8 mouse cellular contexts compared by ENCODE assay signal in genomic region chr11:70647716-70648420, GRCm38 (mm10). TPM values are rescaled to one million over a fixed set of nuclear protein-coding genes. Genes with fewer than 3 reads are reported as not detected.
DNase-seq lines count a peak whose midpoint lies in the region; ATAC-seq and TF ChIP-seq lines count a peak whose summit lies in the region.

No protein-coding gene starts in this region.

- peak overlapping the region; percentile 94 for H3K4me2 ChIP-seq in forebrain, embryonic 16.5 days (ENCODE audit: low read length)
- H3K4me2 ChIP-seq in kidney, postnatal 0 days (ENCODE audit: low read length): peak overlapping the region; percentile 99

- DNase-seq in left cerebral cortex, adult 2 months (ENCODE audit: extremely low spot score in 1 of 2, low spot score in 2 of 2): no peak
- no peak for DNase-seq in left cerebral cortex, adult 9 months (ENCODE audit: low spot score in 2 of 2)
- peak; percentile 62 for DNase-seq in adrenal gland, postnatal 10 days
- no peak for DNase-seq in kidney, postnatal 0 days (ENCODE audit: low spot score)
- DNase-seq in midbrain, embryonic 10.5 days (ENCODE audit: low spot score): no peak
- DNase-seq in thymus, postnatal 14 days: peak; percentile 74
- no peak for DNase-seq in layer of hippocampus, postnatal 36 days

- H3K4me1 ChIP-seq in forebrain, embryonic 16.5 days (replicated peaks; ENCODE audit: control insufficient read depth, insufficient read depth, low read length): peaks cover 42% of the 10 kb centered on the region
- peaks cover 19% of the 10 kb centered on the region; the same call in 1 of the 2 replicates for H3K4me1 ChIP-seq in kidney, postnatal 0 days (replicated peaks; ENCODE audit: insufficient read depth, low read length)
- H3K4me1 ChIP-seq in midbrain, embryonic 10.5 days: peaks cover 52% of the 10 kb centered on the region

- H3K27ac ChIP-seq in left cerebral cortex, adult 2 months: peak overlapping the region; percentile 91
- H3K27ac ChIP-seq in forebrain, embryonic 16.5 days (ENCODE audit: low read length): peak overlapping the region; percentile 96
- H3K27ac ChIP-seq in kidney, postnatal 0 days: peak overlapping the region; percentile 90
- peak overlapping the region; percentile 95 for H3K27ac ChIP-seq in midbrain, embryonic 10.5 days (replicated peaks)

- peak overlapping the region; percentile 64 for H3K9ac ChIP-seq in forebrain, embryonic 16.5 days (replicated peaks; ENCODE audit: low read depth, low read length)
- peak overlapping the region; percentile 90 for H3K9ac ChIP-seq in kidney, postnatal 0 days (ENCODE audit: low read depth, low read length)

- H3K9me3 ChIP-seq in forebrain, embryonic 16.5 days (ENCODE audit: control insufficient read depth, low read length): no peaks in the 10 kb centered on the region
- H3K9me3 ChIP-seq in kidney, postnatal 0 days (replicated peaks; ENCODE audit: low read length): no peaks in the 10 kb centered on the region
- no peaks in the 10 kb centered on the region for H3K9me3 ChIP-seq in midbrain, embryonic 10.5 days (replicated peaks)

- 4% methylated on average over 28 of the region's 28 CpGs for WGBS in forebrain, embryonic 16.5 days
- 4% methylated on average over 28 of the region's 28 CpGs for WGBS in kidney, postnatal 0 days
- 5% methylated on average over 28 of the region's 28 CpGs for WGBS in midbrain, embryonic 10.5 days

- no peaks in the 10 kb centered on the region for H3K27me3 ChIP-seq in forebrain, embryonic 16.5 days (replicated peaks; ENCODE audit: control insufficient read depth, insufficient read depth, low read length)
- H3K27me3 ChIP-seq in kidney, postnatal 0 days (ENCODE audit: insufficient read depth, low read length): no peaks in the 10 kb centered on the region
- H3K27me3 ChIP-seq in midbrain, embryonic 10.5 days (ENCODE audit: low read depth, poor library complexity, severe bottlenecking): no peaks in the 10 kb centered on the region

- peaks cover 30% of the 10 kb centered on the region for H3K36me3 ChIP-seq in forebrain, embryonic 16.5 days (ENCODE audit: control insufficient read depth, insufficient read depth)
- peaks cover 55% of the 10 kb centered on the region for H3K36me3 ChIP-seq in kidney, postnatal 0 days (ENCODE audit: insufficient read depth, low read length)
- peaks cover 78% of the 10 kb centered on the region for H3K36me3 ChIP-seq in midbrain, embryonic 10.5 days

- ATAC-seq in forebrain, embryonic 16.5 days: no peak; the same call in 1 of the 2 replicates
- ATAC-seq in kidney, postnatal 0 days (replicated peaks; ENCODE audit: low FRiP score, low read depth): no peak

- H3K4me3 ChIP-seq in left cerebral cortex, adult 2 months: peak overlapping the region; percentile 70
- H3K4me3 ChIP-seq in forebrain, embryonic 16.5 days (replicated peaks; ENCODE audit: low read length): peak overlapping the region; percentile 56
- H3K4me3 ChIP-seq in kidney, postnatal 0 days (replicated peaks; ENCODE audit: low read depth, low read length): peak overlapping the region; percentile 78
- peak overlapping the region; percentile 90 for H3K4me3 ChIP-seq in midbrain, embryonic 10.5 days

- intact Hi-C loops in left cerebral cortex, adult 2 months (cut with DNase I): loop anchor here (1.0 to 2.0 kb wide), 3 partner anchors 21 to 196 kb away; partner anchors contain the start of genes Inca1, Kif1c and Spag7

- no peak for TF ChIP-seq CTCF in left cerebral cortex, adult 2 months (IDR thresholded peaks at IDR 0.05)
- no peak for TF ChIP-seq CTCF in kidney, postnatal 0 days (IDR thresholded peaks at IDR 0.05; ENCODE audit: low read depth)

RNA-seq across cellular contexts. Expression of gene Slc25a11, which starts 0.6 kb away (rescaled TPM):
- 100 to 1,000 TPM; 107 to 117 TPM for total RNA-seq in left cerebral cortex, adult 2 months (2021)
- 100 to 1,000 TPM; 180 to 220 TPM for total RNA-seq in adrenal gland, postnatal 10 days (2021)
- 159 and 174 TPM in 2 replicates for polyA plus RNA-seq in forebrain, embryonic 16.5 days (2015; fragmentation: Nextera tagmentation; extraction: Ambion mirVana)
- 227 and 239 TPM in 2 replicates for polyA plus RNA-seq in kidney, postnatal 0 days (2015; fragmentation: Nextera tagmentation; extraction: Ambion mirVana)
- 142 and 149 TPM in 2 replicates for polyA plus RNA-seq in midbrain, embryonic 10.5 days (2016; fragmentation: Nextera tagmentation; extraction: Ambion mirVana)
- 100 to 1,000 TPM; 115 to 119 TPM for total RNA-seq in layer of hippocampus, postnatal 36 days (2021)

RNA-seq across cellular contexts. Expression of gene Rnf167, which starts 0.8 kb away (rescaled TPM):
- 10 to 100 TPM; 81.7 to 86.9 TPM for total RNA-seq in left cerebral cortex, adult 2 months (2021)
- total RNA-seq in adrenal gland, postnatal 10 days (2021): 10 to 100 TPM; 73.9 to 86.6 TPM
- 133 and 135 TPM in 2 replicates for polyA plus RNA-seq in forebrain, embryonic 16.5 days (2015; fragmentation: Nextera tagmentation; extraction: Ambion mirVana)
- polyA plus RNA-seq in kidney, postnatal 0 days (2015; fragmentation: Nextera tagmentation; extraction: Ambion mirVana): 109 and 113 TPM in 2 replicates
- polyA plus RNA-seq in midbrain, embryonic 10.5 days (2016; fragmentation: Nextera tagmentation; extraction: Ambion mirVana): 85.6 and 96.3 TPM in 2 replicates
- 10 to 100 TPM; 85.6 to 88.0 TPM for total RNA-seq in layer of hippocampus, postnatal 36 days (2021)

RNA-seq across cellular contexts. Expression of gene Pfn1, which starts 6.6 kb away (rescaled TPM):
- 100 to 1,000 TPM; 207 to 224 TPM for total RNA-seq in left cerebral cortex, adult 2 months (2021)
- 100 to 1,000 TPM; 677 to 708 TPM for total RNA-seq in adrenal gland, postnatal 10 days (2021)
- polyA plus RNA-seq in forebrain, embryonic 16.5 days (2015; fragmentation: Nextera tagmentation; extraction: Ambion mirVana): 642 and 656 TPM in 2 replicates
- polyA plus RNA-seq in kidney, postnatal 0 days (2015; fragmentation: Nextera tagmentation; extraction: Ambion mirVana): 1,513 and 1,569 TPM in 2 replicates
- 1,553 and 1,733 TPM in 2 replicates for polyA plus RNA-seq in midbrain, embryonic 10.5 days (2016; fragmentation: Nextera tagmentation; extraction: Ambion mirVana)
- total RNA-seq in layer of hippocampus, postnatal 36 days (2021): 100 to 1,000 TPM; 346 to 373 TPM

RNA-seq across cellular contexts. Expression of gene Gp1ba, which starts 8.9 kb away (rescaled TPM):
- total RNA-seq in left cerebral cortex, adult 2 months (2021): not detected
- total RNA-seq in adrenal gland, postnatal 10 days (2021): under 1 TPM; 0.30 TPM
- 0.15 and 0.17 TPM in 2 replicates for polyA plus RNA-seq in forebrain, embryonic 16.5 days (2015; fragmentation: Nextera tagmentation; extraction: Ambion mirVana)
- 0.16 and 0.19 TPM in 2 replicates for polyA plus RNA-seq in kidney, postnatal 0 days (2015; fragmentation: Nextera tagmentation; extraction: Ambion mirVana)
- 0.44 and 0.48 TPM in 2 replicates for polyA plus RNA-seq in midbrain, embryonic 10.5 days (2016; fragmentation: Nextera tagmentation; extraction: Ambion mirVana)
- not detected for total RNA-seq in layer of hippocampus, postnatal 36 days (2021)

RNA-seq across cellular contexts. Expression of gene Eno3, which starts 9.1 kb away (rescaled TPM):
- total RNA-seq in left cerebral cortex, adult 2 months (2021): 10 to 100 TPM in 1 of 2 experiments, 1 to 10 TPM in 1; 9.8 to 10.6 TPM
- 100 to 1,000 TPM in 1 of 2 experiments, 10 to 100 TPM in 1; 89.5 to 224 TPM for total RNA-seq in adrenal gland, postnatal 10 days (2021)
- polyA plus RNA-seq in forebrain, embryonic 16.5 days (2015; fragmentation: Nextera tagmentation; extraction: Ambion mirVana): 6.5 and 8.2 TPM in 2 replicates
- polyA plus RNA-seq in kidney, postnatal 0 days (2015; fragmentation: Nextera tagmentation; extraction: Ambion mirVana): 9.7 and 10.0 TPM in 2 replicates
- polyA plus RNA-seq in midbrain, embryonic 10.5 days (2016; fragmentation: Nextera tagmentation; extraction: Ambion mirVana): 22.6 and 32.8 TPM in 2 replicates
- total RNA-seq in layer of hippocampus, postnatal 36 days (2021): 1 to 10 TPM; 5.2 to 7.4 TPM

Comparison
In these comparisons a context has a peak if more than half of its experiments do, and no peak if none do; other contexts are left out.
1. DNase-seq: peak in adrenal gland, postnatal 10 days (single experiment) and thymus, postnatal 14 days (single experiment); none in left cerebral cortex, adult 2 months (0 of 2), left cerebral cortex, adult 9 months (0 of 2), kidney, postnatal 0 days (single experiment), midbrain, embryonic 10.5 days (single experiment) and layer of hippocampus, postnatal 36 days (0 of 2).
2. Peak in every context shown above with its lines, with median percentiles within 50 percentile points of each other: H3K27ac ChIP-seq and H3K4me3 ChIP-seq.